Mouse (Mus musculus) hindbrain, embryonic 16.5 days (tissue): ENCODE results near the gene Acrv1. TPM values are rescaled to one million over a fixed set of nuclear protein-coding genes. Genes with fewer than 3 reads are reported as not detected.
"Not testable (repeated sequence)": the region's sequence is repeated elsewhere in the genome, so short reads cannot be mapped to it uniquely, and the experiment has no call there.

Experiments used
- ATAC-seq: fragments of 200-750 bp; cut with Nextera tagmentation; 2 replicates; pipeline ENCODE4 v1.8.0; 2017; ENCODE audit warnings: moderate TSS enrichment, moderate library complexity
- H3K27ac ChIP-seq: fragments of 300-500 bp; sonication (generic); 2 replicates; pipeline ENCODE4 v1.5.1; 2014; ENCODE audit warnings: low read depth, mild to moderate bottlenecking, control low read depth, low read length, moderate library complexity
- H3K27me3 ChIP-seq: fragments of 300-500 bp; sonication (generic); replicated peaks from 2 replicates; pipeline ENCODE4 v1.6.1; 2014; ENCODE audit warnings: low read length; ENCODE audit not compliant: control insufficient read depth, insufficient read depth
- H3K36me3 ChIP-seq: fragments of 300-500 bp; sonication (generic); 2 replicates; pipeline ENCODE4 v1.6.1; 2014; ENCODE audit warnings: mild to moderate bottlenecking, low read length, moderate library complexity, mixed read lengths; ENCODE audit not compliant: control insufficient read depth, insufficient read depth
- H3K4me1 ChIP-seq: fragments of 300-500 bp; sonication (generic); 2 replicates; pipeline ENCODE4 v1.6.1; 2014; ENCODE audit warnings: low read depth, low read length; ENCODE audit not compliant: control insufficient read depth, insufficient read depth
- H3K4me2 ChIP-seq: fragments of 300-500 bp; sonication (generic); 2 replicates; pipeline ENCODE4 v1.6.1; 2014; ENCODE audit warnings: mild to moderate bottlenecking, low read length, control low read depth, moderate library complexity
- H3K4me3 ChIP-seq: fragments of 300-500 bp; sonication (generic); 2 replicates; pipeline ENCODE4 v1.5.1; 2014; ENCODE audit warnings: mild to moderate bottlenecking, low read length, control low read depth, moderate library complexity
- H3K9ac ChIP-seq: fragments of 300-500 bp; sonication (generic); 2 replicates; pipeline ENCODE4 v1.6.1; 2014; ENCODE audit warnings: low read depth, mild to moderate bottlenecking, control low read depth, low read length, moderate library complexity
- H3K9me3 ChIP-seq: fragments of 300-500 bp; sonication (generic); 2 replicates; pipeline ENCODE4 v1.6.1; 2014; ENCODE audit warnings: mild to moderate bottlenecking, low read length, moderate library complexity; ENCODE audit not compliant: control insufficient read depth
- WGBS: fragments of 180-500 bp; shearing (Covaris S2); extraction: QIAGEN DNeasy Blood & Tissue Kit; methylation state at CpG from one replicate; pipeline ENCODE4 v1.1.7; 2014; 5-methylcytosine and 5-hydroxymethylcytosine counted together
- polyA plus RNA-seq: library from polyadenylated mRNA; unstranded; fragments of >200 nt; fragmentation: Nextera tagmentation; extraction: Ambion mirVana; gene quantifications from 2 replicates; pipeline ENCODE4 v1.2.1, GENCODE M21; 2015

Gene Acrv1
- not detected in 2 replicates for polyA plus RNA-seq

DNA sequence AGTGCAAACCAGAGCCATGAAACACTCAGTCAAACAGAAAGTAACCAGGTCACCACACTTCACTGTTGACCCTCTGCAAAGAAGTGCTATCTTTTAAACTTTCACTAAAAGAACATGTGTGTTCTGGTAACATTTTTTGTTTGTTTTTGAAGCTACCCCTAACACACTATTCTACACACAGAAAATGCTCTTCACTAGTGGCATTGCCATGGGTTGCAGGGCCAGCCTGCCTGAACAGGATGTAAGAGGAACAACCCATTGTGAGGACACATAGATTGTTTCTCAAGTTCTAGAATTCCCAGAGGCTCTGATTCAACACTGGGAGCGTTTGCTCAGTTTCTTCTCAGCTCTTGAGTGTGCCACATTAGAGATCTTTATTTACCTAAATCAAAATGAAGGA lies at the start of gene Acrv1:
TSS of gene Acrv1 (plus strand) at position 301 of the 400 bp plus-strand sequence.
- no peak for ATAC-seq
- H3K9ac ChIP-seq = no peak within 1 kb of the TSS
- H3K9me3 ChIP-seq = no peaks in the 10 kb centered on the region
- no peak within 1 kb of the TSS for H3K27ac ChIP-seq
- 76% methylated on average over 1 of the region's 1 CpGs for WGBS
- H3K4me1 ChIP-seq = no peaks in the 10 kb centered on the region
- no peak within 1 kb of the TSS for H3K4me3 ChIP-seq
- no peaks in the 10 kb centered on the region for H3K36me3 ChIP-seq
- H3K4me2 ChIP-seq = no peak within 1 kb of the TSS
- no peaks in the 10 kb centered on the region for H3K27me3 ChIP-seq

DNA sequence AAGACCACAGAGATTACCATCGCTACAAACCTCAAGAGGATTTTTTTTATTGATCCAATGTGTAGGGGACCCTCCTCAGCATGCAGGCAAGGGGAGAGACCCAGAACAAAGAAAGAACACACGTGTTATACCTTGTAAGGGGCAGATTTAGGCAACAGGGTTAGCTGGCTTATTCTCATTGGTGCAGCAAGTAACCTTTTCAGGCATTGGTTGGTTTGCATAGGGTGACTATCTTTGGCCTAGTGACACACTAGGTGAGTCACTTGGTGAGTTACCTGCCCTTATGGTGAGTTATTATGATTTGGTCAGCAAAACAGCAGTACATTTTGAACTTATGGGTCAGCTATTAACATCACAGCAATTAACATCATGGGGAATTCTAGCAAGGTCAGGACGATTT lies 49.7 kb upstream of the Acrv1 start, which contains the start of gene A630095E13Rik:
TSS of gene A630095E13Rik (minus strand) at position 101 of the 400 bp plus-strand sequence.
- H3K9me3 ChIP-seq, ATAC-seq, H3K36me3 ChIP-seq, H3K4me2 ChIP-seq, H3K9ac ChIP-seq, H3K4me3 ChIP-seq, H3K27me3 ChIP-seq, H3K4me1 ChIP-seq, H3K27ac ChIP-seq: not testable (repeated sequence)
- 53% methylated on average over 3 of the region's 3 CpGs for WGBS

DNA sequence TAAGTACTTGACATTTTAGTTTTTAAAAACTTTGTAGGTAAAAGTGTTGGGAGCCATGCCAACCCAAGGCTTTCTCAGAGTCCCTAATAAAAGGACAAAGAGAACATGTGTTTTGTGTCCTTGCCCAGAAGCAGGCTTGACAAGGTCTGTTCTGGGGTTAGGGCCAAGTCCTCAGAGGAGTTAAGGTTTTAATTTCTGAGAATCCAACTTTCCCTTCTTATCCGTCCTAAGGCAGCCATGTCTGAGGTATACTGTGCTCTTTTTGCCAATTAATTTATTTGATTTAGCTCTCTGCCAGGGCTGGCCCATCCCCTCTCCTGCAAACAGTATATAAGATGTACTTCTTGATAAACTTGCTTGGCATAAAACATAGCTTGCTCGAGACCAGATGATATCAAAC lies 11.6 kb upstream of the Acrv1 start:
- H3K4me3 ChIP-seq = no peak overlapping the region
- WGBS = 84% methylated on average over 2 of the region's 2 CpGs
- H3K9me3 ChIP-seq = no peaks in the 10 kb centered on the region
- H3K4me1 ChIP-seq = no peaks in the 10 kb centered on the region
- no peak overlapping the region for H3K9ac ChIP-seq
- no peak overlapping the region for H3K27ac ChIP-seq
- no peak overlapping the region for H3K4me2 ChIP-seq
- no peak for ATAC-seq
- no peaks in the 10 kb centered on the region for H3K36me3 ChIP-seq
- H3K27me3 ChIP-seq = no peaks in the 10 kb centered on the region

DNA sequence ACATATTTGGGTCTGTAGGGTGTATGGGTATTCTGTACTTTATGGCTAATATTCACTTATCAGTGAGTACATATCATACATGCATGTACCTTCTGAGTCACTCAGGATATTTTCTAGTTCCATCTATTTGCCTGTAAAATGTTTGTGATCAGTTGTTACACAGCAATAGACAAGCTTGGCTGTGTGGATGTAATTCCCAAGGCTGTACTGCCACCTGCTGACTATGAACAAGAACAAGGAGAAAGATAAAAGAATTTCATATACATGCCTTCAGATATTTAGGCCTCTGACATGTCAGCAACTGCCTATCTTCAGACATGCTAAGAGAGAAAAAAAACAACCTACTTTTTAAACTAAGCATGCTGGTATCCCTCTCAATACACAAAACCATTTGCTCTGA lies 5.7 kb upstream of the Acrv1 start:
- Histone ChIP-seq H3K27ac (no peak overlapping the region), H3K4me1 (no peaks in the 10 kb centered on the region), H3K9ac (no peak overlapping the region), H3K9me3 (no peaks in the 10 kb centered on the region), H3K27me3 (no peaks in the 10 kb centered on the region), H3K36me3 (no peaks in the 10 kb centered on the region), H3K4me2 (no peak overlapping the region), H3K4me3 (no peak overlapping the region)
- ATAC-seq = no peak

DNA sequence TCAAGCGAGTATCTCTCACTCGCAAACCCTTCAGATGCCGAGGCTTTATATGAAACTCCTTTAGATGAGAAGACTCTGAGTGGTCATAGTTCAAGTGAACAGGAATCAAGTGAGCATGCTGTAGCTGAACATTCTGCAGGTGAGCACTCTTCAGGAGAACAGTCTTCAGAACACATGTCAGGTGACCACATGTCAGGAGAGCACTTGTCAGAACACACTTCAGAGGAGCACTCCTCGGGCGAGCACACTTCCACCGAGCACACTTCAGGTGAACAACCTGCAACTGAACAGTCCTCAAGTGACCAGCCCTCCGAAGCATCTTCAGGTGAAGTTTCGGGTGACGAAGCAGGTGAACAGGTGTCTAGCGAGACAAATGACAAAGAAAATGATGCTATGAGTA lies 1.3 kb downstream of the Acrv1 start:
- ATAC-seq = no peak
- 95% methylated on average over 10 of the region's 10 CpGs for WGBS

DNA sequence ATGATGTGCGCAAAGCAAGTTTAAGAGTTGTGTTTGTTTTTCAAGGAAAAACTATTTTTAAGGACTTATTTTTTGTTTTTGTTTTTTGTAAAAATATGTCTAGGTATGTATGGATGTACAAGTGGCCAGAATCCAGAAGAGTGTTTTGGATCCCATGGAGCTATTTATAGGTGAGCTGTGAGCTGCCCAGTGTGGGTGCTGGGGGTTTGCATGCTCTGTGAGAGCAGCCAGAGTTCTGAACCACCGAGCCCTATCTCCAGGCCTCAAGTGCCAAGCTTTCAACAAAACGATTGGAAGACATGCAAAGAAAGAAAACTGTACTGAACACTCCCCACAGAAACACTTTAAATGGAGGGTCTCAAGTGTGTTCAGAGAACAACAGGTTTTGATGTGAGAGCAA lies 12.9 kb downstream of the Acrv1 start:
- Histone ChIP-seq H3K4me1 (no peaks in the 10 kb centered on the region), H3K36me3 (no peaks in the 10 kb centered on the region), H3K4me2 (no peak overlapping the region), H3K9me3 (no peaks in the 10 kb centered on the region), H3K27ac (no peak overlapping the region), H3K9ac (no peak overlapping the region), H3K27me3 (no peaks in the 10 kb centered on the region), H3K4me3 (no peak overlapping the region)
- 84% methylated on average over 3 of the region's 3 CpGs for WGBS
- no peak for ATAC-seq

More for the DNA sequence above, 1.3 kb downstream of the Acrv1 start:
- H3K36me3 ChIP-seq = no peaks in the 10 kb centered on the region
- no peaks in the 10 kb centered on the region for H3K27me3 ChIP-seq
- no peaks in the 10 kb centered on the region for H3K9me3 ChIP-seq
- H3K9ac ChIP-seq = no peak overlapping the region
- H3K4me3 ChIP-seq = no peak overlapping the region
- H3K4me2 ChIP-seq = no peak overlapping the region
- no peaks in the 10 kb centered on the region for H3K4me1 ChIP-seq
- no peak overlapping the region for H3K27ac ChIP-seq

DNA sequence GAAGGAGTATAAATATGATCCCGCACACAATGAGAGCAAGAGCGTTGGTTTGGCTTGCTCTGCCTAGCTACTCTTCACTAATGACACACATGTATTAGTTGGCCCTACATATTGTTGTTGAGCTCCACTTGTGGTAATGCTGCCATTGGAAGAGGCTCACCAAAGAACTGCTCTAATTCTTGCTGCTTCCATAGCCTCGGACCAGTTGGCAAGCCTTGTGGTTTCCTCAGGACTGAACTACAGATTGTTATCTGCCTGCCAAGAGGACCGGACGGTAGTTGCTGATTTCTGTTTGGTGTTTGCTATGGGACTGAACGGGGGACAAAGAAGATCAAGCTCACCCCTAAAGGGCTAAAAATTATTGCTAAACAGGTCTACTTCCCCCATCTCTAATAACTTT lies 14.3 kb downstream of the Acrv1 start:
- Histone ChIP-seq H3K4me1 (no peaks in the 10 kb centered on the region), H3K9ac (no peak overlapping the region), H3K9me3 (no peaks in the 10 kb centered on the region), H3K27ac (no peak overlapping the region), H3K36me3 (no peaks in the 10 kb centered on the region), H3K4me3 (no peak overlapping the region), H3K4me2 (no peak overlapping the region), H3K27me3 (no peaks in the 10 kb centered on the region)
- WGBS = 94% methylated on average over 6 of the region's 6 CpGs
- ATAC-seq = no peak

DNA sequence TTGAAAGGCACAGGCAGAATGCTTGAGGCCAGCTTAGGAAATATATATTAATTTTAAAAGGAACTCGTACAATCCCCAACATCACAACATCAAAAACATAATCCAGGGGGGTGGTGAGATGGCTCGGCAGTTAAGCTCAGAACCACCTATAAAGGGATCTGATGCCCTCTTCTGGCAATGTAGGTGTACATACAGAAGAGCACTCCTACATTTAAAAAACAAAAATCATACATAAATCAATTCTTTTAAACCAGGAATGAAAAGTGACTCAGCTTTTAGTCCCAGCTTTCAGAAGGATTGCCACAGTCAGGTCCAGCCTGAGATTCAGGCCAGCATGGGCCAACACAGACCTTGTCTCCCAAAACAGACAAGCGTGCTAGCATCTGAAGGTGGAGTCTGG lies 23.6 kb downstream of the Acrv1 start:
- Histone ChIP-seq H3K4me1 (no peaks in the 10 kb centered on the region), H3K9me3 (no peaks in the 10 kb centered on the region), H3K9ac (no peak overlapping the region), H3K4me3 (no peak overlapping the region), H3K4me2 (no peak overlapping the region), H3K27ac (no peak overlapping the region), H3K36me3 (no peaks in the 10 kb centered on the region), H3K27me3 (no peaks in the 10 kb centered on the region)
- 78% methylated on average over 3 of the region's 3 CpGs for WGBS
- no peak for ATAC-seq

DNA sequence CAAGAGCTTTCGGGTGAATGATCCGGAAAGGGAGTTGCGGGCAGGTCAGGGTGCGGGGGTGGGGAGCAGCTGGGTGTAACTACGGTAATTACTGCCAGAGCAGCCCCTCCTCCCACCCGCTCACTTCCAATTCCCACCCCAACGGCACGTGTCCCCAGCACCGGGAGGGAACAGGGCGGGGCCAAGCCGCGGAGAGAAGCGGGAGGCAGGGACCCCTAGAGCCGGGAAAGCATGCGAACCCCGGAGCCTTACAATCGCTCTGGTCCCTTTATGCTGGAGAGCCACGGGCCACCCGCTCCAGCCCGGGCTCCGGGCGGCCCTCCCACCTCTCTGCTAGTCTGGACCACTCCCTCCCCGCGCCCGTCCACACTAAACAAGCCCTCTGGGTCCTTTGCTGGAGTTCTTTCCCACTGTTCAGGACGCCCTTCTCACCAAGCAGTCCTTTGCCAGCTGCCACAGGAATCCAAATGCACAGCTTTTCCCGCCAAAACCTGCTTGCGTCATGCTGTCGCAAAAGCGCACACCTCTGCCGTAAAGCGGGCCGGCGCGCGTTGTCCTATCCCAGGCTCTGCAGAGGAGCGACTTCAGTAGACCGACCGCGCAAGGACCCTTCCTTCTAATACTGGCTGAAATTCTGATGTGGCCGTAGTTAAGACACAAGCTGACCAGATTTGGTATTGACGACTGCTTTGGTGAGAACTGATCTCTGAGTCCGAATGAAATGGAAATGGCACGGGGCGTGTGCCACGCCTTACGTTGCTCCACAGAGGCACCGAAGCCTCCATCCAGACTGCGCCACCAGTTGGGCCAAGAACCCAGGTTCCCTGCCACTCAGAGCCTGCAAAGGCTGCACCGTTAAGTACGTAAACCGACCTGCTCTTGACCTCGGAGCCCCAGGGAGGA lies 33.4 kb downstream of the Acrv1 start:
- ATAC-seq = peak; percentile 97
- Histone ChIP-seq H3K27me3 (no peaks in the 10 kb centered on the region), H3K27ac (peak overlapping the region; percentile 87), H3K9me3 (no peaks in the 10 kb centered on the region), H3K9ac (peak overlapping the region; percentile 70), H3K36me3 (no peaks in the 10 kb centered on the region), H3K4me1 (peaks cover 11% of the 10 kb centered on the region), H3K4me2 (peak overlapping the region; percentile 99), H3K4me3 (peak overlapping the region; percentile 73)
- under 1% methylated on average over 53 of the region's 53 CpGs for WGBS
